Comparison of ENCODE assay signal across 14 mouse cellular contexts in the genomic region with DNA sequence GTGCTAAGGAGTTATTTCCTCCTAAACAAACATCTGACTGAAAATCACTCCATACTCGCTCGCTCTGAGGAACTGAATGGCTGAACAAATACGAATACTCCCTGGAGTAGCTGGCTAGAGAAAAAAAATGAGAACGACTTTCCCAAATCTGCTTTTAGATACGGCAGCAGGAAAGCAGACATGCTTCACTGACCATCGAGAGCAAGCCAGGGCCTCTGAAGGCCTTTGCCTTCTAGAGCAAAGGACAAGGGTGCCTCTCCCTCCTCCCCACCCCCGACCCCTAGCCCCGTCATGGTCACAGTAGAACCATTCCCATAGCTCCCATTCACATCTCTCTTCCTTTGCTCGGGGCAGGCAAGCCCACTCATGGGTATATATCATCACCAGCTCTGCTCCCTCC. TPM values are rescaled to one million over a fixed set of nuclear protein-coding genes. Genes with fewer than 3 reads are reported as not detected.
"Had no signal": no experiment of that assay in that cellular context is flagged by ENCODE, and none has a peak within 500 bp of the region (broad histone marks: within the 10 kb centered on the region; RNA-seq: fewer than 3 reads in every experiment).

No protein-coding gene starts in this region.

- H3K4me3 ChIP-seq: intestine, embryonic 15.5 days; limb, embryonic 10.5 days; liver, embryonic 15.5 days; midbrain, embryonic 15.5 days; neural tube, embryonic 12.5 days had no signal

- H3K27ac ChIP-seq: intestine, embryonic 15.5 days; limb, embryonic 10.5 days; liver, embryonic 15.5 days; midbrain, embryonic 15.5 days; neural tube, embryonic 12.5 days had no signal

- DNase-seq: layer of hippocampus, adult 9-11 months; layer of hippocampus, postnatal 36 days; lung, adult 2 months; right cerebral cortex, postnatal 4 days; spleen, adult 18-20 months; thymus, adult 18-20 months had no signal

- H3K4me1 ChIP-seq: liver, embryonic 15.5 days; midbrain, embryonic 15.5 days; neural tube, embryonic 12.5 days had no signal

- H3K4me2 ChIP-seq: intestine, embryonic 15.5 days; liver, embryonic 11.5 days; liver, embryonic 15.5 days; midbrain, embryonic 15.5 days; neural tube, embryonic 12.5 days had no signal

- H3K9ac ChIP-seq: intestine, embryonic 15.5 days; liver, embryonic 15.5 days; midbrain, embryonic 15.5 days; neural tube, embryonic 12.5 days had no signal

- H3K9me3 ChIP-seq: intestine, embryonic 15.5 days; midbrain, embryonic 15.5 days had no signal

- H3K27me3 ChIP-seq: intestine, embryonic 15.5 days; liver, embryonic 15.5 days; midbrain, embryonic 15.5 days; neural tube, embryonic 12.5 days had no signal

- ATAC-seq: intestine, embryonic 15.5 days; lung, postnatal 0 days; midbrain, embryonic 15.5 days had no signal

- H3K36me3 ChIP-seq: liver, embryonic 15.5 days; midbrain, embryonic 15.5 days; neural tube, embryonic 12.5 days had no signal

RNA-seq across cellular contexts. Expression of a gene that starts 16.6 kb away (rescaled TPM):
- total RNA-seq: monocyte, adult 5-6 weeks had no signal
